In the genomic region with DNA sequence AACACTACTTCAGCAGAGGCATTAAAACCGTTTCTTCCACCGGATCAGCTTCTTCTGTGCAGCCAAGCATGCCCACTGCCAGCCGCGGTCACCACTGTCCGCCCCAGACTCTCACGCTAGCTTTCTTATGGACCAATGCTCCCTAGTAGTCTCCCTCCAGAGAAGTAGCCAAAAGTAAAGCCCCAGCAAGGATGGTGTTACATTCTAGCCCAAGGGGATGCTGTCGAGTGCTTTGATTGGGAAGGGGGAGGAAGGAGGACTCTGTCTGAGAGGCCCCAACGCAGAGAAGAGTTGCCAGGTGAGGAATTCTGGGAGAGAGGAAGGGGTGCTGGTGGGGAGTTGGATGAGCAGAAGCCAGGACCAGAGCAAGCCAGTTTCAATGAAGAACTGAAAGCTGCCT, we compare ENCODE assay signal across 12 mouse cellular contexts. TPM values are rescaled to one million over a fixed set of nuclear protein-coding genes. Genes with fewer than 3 reads are reported as not detected.
A peak's percentile ranks its signal among the peaks of the same experiment; 100 is the strongest.
DNase-seq lines count a peak whose midpoint lies in the region; ATAC-seq lines count a peak whose summit lies in the region.
"Had no signal": no experiment of that assay in that cellular context is flagged by ENCODE, and none has a peak within 500 bp of the region (broad histone marks: within the 10 kb centered on the region; RNA-seq: fewer than 3 reads in every experiment).

No protein-coding gene starts in this region.

- H3K27ac ChIP-seq in heart, embryonic 12.5 days (ENCODE audit: poor library complexity, severe bottlenecking): no peak overlapping the region
- no peak overlapping the region for H3K27ac ChIP-seq in limb, embryonic 15.5 days

- peaks cover 45% of the 10 kb centered on the region for H3K27me3 ChIP-seq in heart, embryonic 12.5 days (replicated peaks)
- peaks cover 26% of the 10 kb centered on the region for H3K27me3 ChIP-seq in limb, embryonic 15.5 days

- H3K9me3 ChIP-seq in heart, embryonic 12.5 days (replicated peaks): no peaks in the 10 kb centered on the region
- no peaks in the 10 kb centered on the region for H3K9me3 ChIP-seq in limb, embryonic 15.5 days

- H3K4me3 ChIP-seq in heart, embryonic 12.5 days: peak overlapping the region; percentile 28
- H3K4me3 ChIP-seq in limb, embryonic 15.5 days: peak overlapping the region; percentile 19

- H3K4me2 ChIP-seq in heart, embryonic 12.5 days: peak overlapping the region; percentile 66
- H3K4me2 ChIP-seq in limb, embryonic 15.5 days: peak overlapping the region; percentile 43

- no peak for ATAC-seq in heart, embryonic 12.5 days (ENCODE audit: insufficient number of reproducible peaks, low FRiP score)
- peak; percentile 27 for ATAC-seq in granulocyte monocyte progenitor cell, adult 5-6 weeks (replicated peaks; ENCODE audit: poor library complexity, severe bottlenecking)
- no peak for ATAC-seq in limb, embryonic 15.5 days (ENCODE audit: insufficient number of reproducible peaks, low FRiP score, low TSS enrichment, low read depth)

- H3K36me3 ChIP-seq in heart, embryonic 12.5 days: no peaks in the 10 kb centered on the region
- no peaks in the 10 kb centered on the region for H3K36me3 ChIP-seq in limb, embryonic 15.5 days

- H3K9ac ChIP-seq in heart, embryonic 12.5 days: no peak overlapping the region
- no peak overlapping the region for H3K9ac ChIP-seq in limb, embryonic 15.5 days

- 6% methylated on average over 8 of the region's 8 CpGs for WGBS in heart, embryonic 12.5 days
- 2% methylated on average over 8 of the region's 8 CpGs for WGBS in limb, embryonic 15.5 days

- peaks cover 18% of the 10 kb centered on the region for H3K4me1 ChIP-seq in heart, embryonic 12.5 days (replicated peaks)
- peaks cover 10% of the 10 kb centered on the region for H3K4me1 ChIP-seq in limb, embryonic 15.5 days

- DNase-seq in heart, adult 9 months (ENCODE audit: low spot score in 2 of 2): no peak
- DNase-seq in Muller cell, postnatal 12 days (ENCODE audit: inconsistent ontology term): peak; percentile 14
- DNase-seq in natural killer cell, adult 2 months (ENCODE audit: low spot score in 2 of 2): no peak
- DNase-seq in left cerebral cortex, adult 9 months (ENCODE audit: low spot score in 2 of 2): no peak
- no peak for DNase-seq in thymus, postnatal 14 days
- DNase-seq: right cerebral cortex, postnatal 25 days had no signal

RNA-seq across cellular contexts. Expression of a gene that starts 11.1 kb away (rescaled TPM):
- not detected in 2 replicates for polyA plus RNA-seq in heart, embryonic 12.5 days (2016; fragmentation: Nextera tagmentation; extraction: Ambion mirVana)
- total RNA-seq in granulocyte monocyte progenitor cell, adult 5-6 weeks (2014; fragmentation: Nextera tagmentation): not detected in 2 replicates
- not detected in 2 replicates for total RNA-seq in granulocyte monocyte progenitor cell, adult 5-6 weeks (2017)
- polyA plus RNA-seq in limb, embryonic 15.5 days (2015; fragmentation: Nextera tagmentation; extraction: Ambion mirVana): 0.76 and 0.82 TPM in 2 replicates
- total RNA-seq: heart, postnatal 10 days had no signal
- polyA plus RNA-seq: C2C12; liver, embryonic 16.5 days had no signal

RNA-seq across cellular contexts. Expression of a gene that starts 48.7 kb away (rescaled TPM):
- polyA plus RNA-seq in heart, embryonic 12.5 days (2016; fragmentation: Nextera tagmentation; extraction: Ambion mirVana): not detected in 2 replicates
- total RNA-seq in granulocyte monocyte progenitor cell, adult 5-6 weeks (2014; fragmentation: Nextera tagmentation): not detected in 2 replicates
- not detected in 2 replicates for total RNA-seq in granulocyte monocyte progenitor cell, adult 5-6 weeks (2017)
- polyA plus RNA-seq in limb, embryonic 15.5 days (2015; fragmentation: Nextera tagmentation; extraction: Ambion mirVana): not detected in 2 replicates
- total RNA-seq: heart, postnatal 10 days had no signal
- polyA plus RNA-seq: C2C12; liver, embryonic 16.5 days had no signal
